Mouse (Mus musculus) left cerebral cortex, adult 2 months (tissue): ENCODE measurements at regions not wholly inside any gene's neighbourhood (a gene's known extent, or its start where the extent isn't known, plus 50 kb on each side); places are given as distances from the start of the nearest gene placed in this dataset.

Experiments
- DNase-seq, 2 experiments: peaks; one replicate each; pipeline ENCODE4 v3.0.0; 2021 to 2022; ENCODE audit warnings: low spot score in 2 of 2, mixed read lengths in 1 of 2; ENCODE audit errors: extremely low spot score in 1 of 2
- H3K27ac ChIP-seq: fragments of 200-600 bp; 2 replicates; pipeline ENCODE4 v1.8.1; 2022
- H3K4me3 ChIP-seq: fragments of 200-600 bp; 2 replicates; pipeline ENCODE4 v1.8.1; 2022
- CTCF ChIP-seq: fragments of 200-600 bp; IDR thresholded peaks from 2 replicates; pipeline ENCODE4 v1.8.1; 2022; ENCODE audit warnings: antibody characterized with exemption, mild to moderate bottlenecking, moderate library complexity
- intact Hi-C: fragments of 180-260 bp; cut with DNase I; formaldehyde crosslinking; loops from one replicate; pipeline ENCODE4 v1.15.1; 2025

DNA sequence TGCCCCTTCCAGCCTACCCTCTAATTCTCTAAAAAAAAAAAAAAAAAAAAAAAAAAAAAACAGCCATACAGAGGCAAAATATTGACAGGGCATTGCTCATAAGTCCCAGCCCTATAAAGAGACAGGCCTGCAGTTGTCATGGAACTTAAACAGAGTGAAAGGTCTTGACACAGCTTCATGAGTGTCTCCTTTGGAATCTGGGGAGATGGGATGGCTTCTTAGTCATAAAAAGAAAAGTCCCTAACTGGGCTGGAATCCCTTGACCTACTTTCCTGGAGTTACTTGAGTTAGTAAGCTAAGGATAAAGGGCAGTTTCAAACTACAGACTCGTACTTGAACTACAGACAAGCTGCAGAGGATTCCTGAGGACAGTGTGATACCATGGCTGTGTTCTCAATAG, 297.7 kb upstream of the Nr3c2 start:
- TF ChIP-seq CTCF, result no peak
- H3K27ac ChIP-seq, result no peak overlapping the region
- no peak for DNase-seq
- intact Hi-C loops, result no loop called here
- no peak overlapping the region for H3K4me3 ChIP-seq

DNA sequence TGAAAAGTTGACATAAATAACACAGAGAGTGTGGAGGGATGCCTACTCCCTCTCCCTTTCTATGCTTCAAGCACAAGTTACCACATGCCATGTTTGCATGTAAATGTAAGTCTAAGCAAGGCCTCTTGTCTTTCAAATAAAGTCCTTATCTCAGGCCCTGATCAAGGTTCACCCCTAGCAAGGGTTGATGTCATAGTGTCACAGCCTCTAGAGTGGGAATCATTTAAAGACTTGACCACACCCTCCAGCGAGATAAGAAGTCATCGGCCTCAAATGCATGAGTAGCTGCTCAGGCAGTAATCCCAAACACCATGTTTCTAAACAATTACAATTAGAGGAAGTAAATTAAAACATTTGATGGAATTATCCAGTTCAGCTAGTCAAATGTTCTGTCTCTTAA, 280.5 kb upstream of the Nr3c2 start:
- TF ChIP-seq CTCF, result no peak

DNA sequence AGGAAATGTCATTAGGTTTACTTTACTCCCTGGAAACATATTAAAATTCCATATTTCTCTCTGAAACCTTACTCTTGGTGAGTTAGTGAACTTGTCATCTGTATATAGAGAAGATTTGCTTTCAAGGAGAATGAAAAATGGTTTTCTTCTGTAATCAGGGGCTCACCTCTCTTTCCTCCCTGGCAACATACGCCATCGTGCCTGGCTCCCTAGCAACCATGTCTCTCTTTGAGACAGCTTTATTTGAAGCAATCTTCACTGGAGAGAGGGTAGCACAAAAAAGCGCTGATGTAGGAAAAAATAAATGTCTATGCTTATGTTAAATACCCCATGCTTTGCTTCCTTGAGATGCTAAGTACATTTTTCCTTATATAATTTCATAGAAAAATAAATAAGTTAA, 278.4 kb upstream of the Nr3c2 start:
- DNase-seq, result no peak
- TF ChIP-seq CTCF, result no peak
- no peak overlapping the region for H3K27ac ChIP-seq
- intact Hi-C loops, result no loop called here
- no peak overlapping the region for H3K4me3 ChIP-seq

More for the DNA sequence above, 280.5 kb upstream of the Nr3c2 start:
- H3K27ac ChIP-seq, result no peak overlapping the region
- no peak overlapping the region for H3K4me3 ChIP-seq
- intact Hi-C loops, result no loop called here
- DNase-seq, result no peak

DNA sequence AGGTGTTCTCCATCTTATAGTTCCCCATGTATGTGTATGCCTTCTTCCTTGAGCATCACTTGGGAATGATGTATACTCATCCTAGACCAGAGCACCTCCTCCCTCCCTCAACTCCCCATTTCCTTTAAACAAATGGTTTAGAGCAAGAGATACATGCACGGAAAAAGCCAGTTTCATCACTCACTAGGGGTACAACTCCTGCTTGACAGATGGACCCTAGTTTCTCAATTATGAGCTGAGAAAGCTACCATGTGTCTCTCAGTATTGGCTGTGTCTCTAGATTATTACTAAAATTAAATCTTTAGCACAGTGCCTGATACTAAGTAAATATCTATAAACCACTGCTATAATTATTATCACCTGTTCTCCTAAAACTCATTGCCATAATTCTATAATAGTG, 266.2 kb upstream of the Nr3c2 start:
- no peak for DNase-seq
- no peak overlapping the region for H3K27ac ChIP-seq
- intact Hi-C loops, result no loop called here
- TF ChIP-seq CTCF, result no peak
- H3K4me3 ChIP-seq, result no peak overlapping the region
